Mouse (Mus musculus) ovary, postnatal 36 days (tissue): ENCODE results near the gene 0610010F05Rik.
"Not testable (repeated sequence)": the region's sequence is repeated elsewhere in the genome, so short reads cannot be mapped to it uniquely, and the experiment has no call there.

Source experiments
- DNase-seq: peaks from one replicate; pipeline ENCODE4 v3.0.0; 2022; ENCODE audit warnings: low spot score, mixed read lengths

0610010F05Rik gene

GRCm38 (mm10) chr11:23632945-23633878 lies at the start of gene 0610010F05Rik:
TSS of gene 0610010F05Rik (minus strand) at chr11:23633639.
- peak; percentile 85 for DNase-seq

- DNase-seq: no peak
Observed at GRCm38 (mm10) chr11:23682561-23682960, 49.1 kb upstream of the 0610010F05Rik start.

- DNase-seq: no peak
Observed at GRCm38 (mm10) chr11:23680435-23680950, 47.1 kb upstream of the 0610010F05Rik start.

- no peak for DNase-seq
Observed at GRCm38 (mm10) chr11:23679044-23679642, 45.7 kb upstream of the 0610010F05Rik start.

GRCm38 (mm10) chr11:23676100-23676499 lies 42.7 kb upstream of the 0610010F05Rik start:
- no peak for DNase-seq

GRCm38 (mm10) chr11:23672256-23672749 lies 38.9 kb upstream of the 0610010F05Rik start:
- no peak for DNase-seq

- no peak for DNase-seq
Observed at GRCm38 (mm10) chr11:23667128-23667527, 33.7 kb upstream of the 0610010F05Rik start.

- DNase-seq: no peak
Observed at GRCm38 (mm10) chr11:23666526-23666925, 33.1 kb upstream of the 0610010F05Rik start.

- peak; percentile 94 for DNase-seq
Observed at GRCm38 (mm10) chr11:23665798-23666501, 32.5 kb upstream of the 0610010F05Rik start, which contains the start of gene Pex13. TSS of gene Pex13 (minus strand) at chr11:23665959.

GRCm38 (mm10) chr11:23665311-23665786 lies 31.9 kb upstream of the 0610010F05Rik start, which contains the start of gene Pus10:
TSS of gene Pus10 (plus strand) at chr11:23665674.
- no peak for DNase-seq

- DNase-seq: no peak
Observed at GRCm38 (mm10) chr11:23664232-23664631, 30.8 kb upstream of the 0610010F05Rik start.

- DNase-seq: no peak
Observed at GRCm38 (mm10) chr11:23657791-23658190, 24.4 kb upstream of the 0610010F05Rik start.

GRCm38 (mm10) chr11:23653666-23654065 lies 20.2 kb upstream of the 0610010F05Rik start:
- DNase-seq: no peak

GRCm38 (mm10) chr11:23647835-23648234 lies 14.4 kb upstream of the 0610010F05Rik start:
- DNase-seq: no peak

GRCm38 (mm10) chr11:23647431-23647830 lies 14.0 kb upstream of the 0610010F05Rik start:
- DNase-seq: no peak

GRCm38 (mm10) chr11:23634573-23634972 lies 1.1 kb upstream of the 0610010F05Rik start:
- no peak for DNase-seq

- DNase-seq: no peak
Observed at GRCm38 (mm10) chr11:23633879-23634215, 408 bp upstream of the 0610010F05Rik start.

GRCm38 (mm10) chr11:23630664-23631063 lies 2.8 kb downstream of the 0610010F05Rik start:
- DNase-seq: no peak

- DNase-seq: no peak
Observed at GRCm38 (mm10) chr11:23618995-23619394, 14.4 kb downstream of the 0610010F05Rik start.

- DNase-seq: no peak
Observed at GRCm38 (mm10) chr11:23614546-23614945, 18.9 kb downstream of the 0610010F05Rik start.

- DNase-seq: not testable (repeated sequence)
Observed at GRCm38 (mm10) chr11:23607291-23607690, 26.1 kb downstream of the 0610010F05Rik start.

- DNase-seq: no peak
Observed at GRCm38 (mm10) chr11:23570130-23570529, 63.3 kb downstream of the 0610010F05Rik start.
